Mouse (Mus musculus): ENCODE measurements around the gene Brd3.

The Brd3 gene

GRCm38 (mm10) chr2:27401544-27401943 is 105.9 kb downstream of the Brd3 start:
- DNase-seq (ENCODE audit: low read depth): no peak

- no peak for DNase-seq (ENCODE audit: low read depth)
Measured at GRCm38 (mm10) chr2:27400083-27400482, 107.4 kb downstream of the Brd3 start.

- DNase-seq (ENCODE audit: low read depth): no peak
Measured at GRCm38 (mm10) chr2:27396656-27397440, 110.6 kb downstream of the Brd3 start.

Data from 416B (cell line).